Mouse (Mus musculus): ENCODE data around the gene Olfr1045.

- TF ChIP-seq TAL1 (conservative IDR thresholded peaks at IDR 0.05; ENCODE audit: low read depth, low read length) (no peak), GATA1 (IDR thresholded peaks at IDR 0.05; ENCODE audit: borderline replicate concordance, low read length) (no peak), CTCF (IDR thresholded peaks at IDR 0.05; ENCODE audit: low read depth, low read length) (no peak), GATA2 (IDR thresholded peaks at IDR 0.05; ENCODE audit: borderline replicate concordance, low read depth, low read length) (no peak)
These were observed 16.4 kb upstream of the Olfr1045 start, which contains the start of gene Olfr1046 for GRCm38 (mm10) chr2:86219214-86219613.

Data from G1E (cell line).